Mouse (Mus musculus) lung, postnatal 0 days (tissue): Measurements from ENCODE around the gene Mydgf.

Experiments
- CTCF ChIP-seq: IDR thresholded peaks from 2 replicates; pipeline ENCODE4 v1.5.1; 2016; ENCODE audit warnings: antibody characterized with exemption, mild to moderate bottlenecking
- EP300 ChIP-seq: IDR thresholded peaks from 2 replicates; pipeline ENCODE4 v1.6.1; 2016; ENCODE audit warnings: antibody characterized with exemption, mild to moderate bottlenecking, control low read depth

- TF ChIP-seq EP300 = no peak
- no peak for TF ChIP-seq CTCF
Measured at GRCm38 (mm10) chr17:56185281-56186141, 1.8 kb upstream of the Mydgf start.
